Mouse (Mus musculus) midbrain, embryonic 14.5 days (tissue): ENCODE data around the gene Smdt1. TPM values are rescaled to one million over a fixed set of nuclear protein-coding genes. Genes with fewer than 3 reads are reported as not detected.
"Not testable (repeated sequence)": the region's sequence is repeated elsewhere in the genome, so short reads cannot be mapped to it uniquely, and the experiment has no call there.

Source experiments
- ATAC-seq: fragments of 200-750 bp; cut with Nextera tagmentation; 2 replicates; pipeline ENCODE4 v1.8.0; 2017; ENCODE audit warnings: moderate number of reproducible peaks, moderate library complexity; ENCODE audit not compliant: low FRiP score, low TSS enrichment
- DNase-seq: peaks from one replicate; pipeline ENCODE4 v3.0.0-alpha.2; 2015
- H3K27ac ChIP-seq: fragments of 300-500 bp; sonication (generic); replicated peaks from 2 replicates; pipeline ENCODE4 v1.5.1; 2014; ENCODE audit warnings: mild to moderate bottlenecking, low read depth, low read length, moderate library complexity
- H3K27me3 ChIP-seq: fragments of 300-500 bp; sonication (generic); 2 replicates; pipeline ENCODE4 v1.6.1; 2014; ENCODE audit warnings: low read length, control low read depth, mixed read lengths; ENCODE audit not compliant: control insufficient read depth, insufficient read depth
- H3K36me3 ChIP-seq: fragments of 300-500 bp; sonication (generic); 2 replicates; pipeline ENCODE4 v1.6.1; 2014; ENCODE audit warnings: low read length, control low read depth; ENCODE audit not compliant: control insufficient read depth, insufficient read depth
- H3K4me1 ChIP-seq: fragments of 300-500 bp; sonication (generic); 2 replicates; pipeline ENCODE4 v1.6.1; 2014; ENCODE audit warnings: mild to moderate bottlenecking, antibody characterized with exemption, low read length, control low read depth; ENCODE audit not compliant: control insufficient read depth, insufficient read depth
- H3K4me2 ChIP-seq: fragments of 300-500 bp; sonication (generic); 2 replicates; pipeline ENCODE4 v1.6.1; 2014; ENCODE audit warnings: mild to moderate bottlenecking, low read length, moderate library complexity
- H3K4me3 ChIP-seq: fragments of 300-500 bp; sonication (generic); replicated peaks from 2 replicates; pipeline ENCODE4 v1.5.1; 2014; ENCODE audit warnings: low read depth, low read length
- H3K9ac ChIP-seq: fragments of 300-500 bp; sonication (generic); replicated peaks from 2 replicates; pipeline ENCODE4 v1.6.1; 2014; ENCODE audit warnings: mild to moderate bottlenecking, low read length, moderate library complexity
- H3K9me3 ChIP-seq: fragments of 300-500 bp; sonication (generic); 2 replicates; pipeline ENCODE4 v1.6.1; 2016; ENCODE audit warnings: low read length, control low read depth, mixed read lengths; ENCODE audit not compliant: control insufficient read depth
- WGBS: fragments of 180-500 bp; shearing (Covaris S2); extraction: QIAGEN DNeasy Blood & Tissue Kit; methylation state at CpG from one replicate; pipeline ENCODE4 v1.1.7; 2014; 5-methylcytosine and 5-hydroxymethylcytosine counted together
- polyA plus RNA-seq: library from polyadenylated mRNA; unstranded; fragments of >200 nt; fragmentation: Nextera tagmentation; extraction: Ambion mirVana; gene quantifications from 2 replicates; pipeline ENCODE4 v1.2.1, GENCODE M21; 2014

Gene Smdt1
- polyA plus RNA-seq, 1 experiment from 2014 or later: 286 TPM

- Histone ChIP-seq H3K27ac (no peak overlapping the region), H3K4me3 (peak overlapping the region; percentile 21), H3K4me1 (peaks cover 8% of the 10 kb centered on the region), H3K27me3 (no peaks in the 10 kb centered on the region), H3K9ac (no peak overlapping the region), H3K9me3 (no peaks in the 10 kb centered on the region), H3K4me2 (peak overlapping the region; percentile 54), H3K36me3 (no peaks in the 10 kb centered on the region)
- peak; percentile 40; the same call in 1 of the 2 replicates for ATAC-seq
- 22% methylated on average over 7 of the region's 7 CpGs for WGBS
- no peak for DNase-seq
Observed at GRCm38 (mm10) chr15:82379511-82379870, 40.7 kb downstream of the Smdt1 start.

- Histone ChIP-seq H3K4me1 (peaks cover 8% of the 10 kb centered on the region), H3K27me3 (no peaks in the 10 kb centered on the region), H3K4me3 (peak within 1 kb of the TSS; percentile 29), H3K9ac (peak within 1 kb of the TSS; percentile 40; the same call in 1 of the 2 replicates), H3K27ac (no peak within 1 kb of the TSS), H3K4me2 (peak within 1 kb of the TSS; percentile 54), H3K36me3 (no peaks in the 10 kb centered on the region), H3K9me3 (no peaks in the 10 kb centered on the region)
- DNase-seq (peak; percentile 49), ATAC-seq (peak; percentile 55)
- WGBS: under 1% methylated on average over 19 of the region's 24 CpGs
Observed at GRCm38 (mm10) chr15:82379871-82380713, 41.3 kb downstream of the Smdt1 start, which contains the start of gene Cyp2d22. Gene Cyp2d22, minus strand, starts transcription at chr15:82380260.

GRCm38 (mm10) chr15:82380714-82381062 is 41.9 kb downstream of the Smdt1 start:
- Histone ChIP-seq H3K9me3 (no peaks in the 10 kb centered on the region), H3K4me1 (peaks cover 8% of the 10 kb centered on the region), H3K27ac (no peak overlapping the region), H3K4me2 (peak overlapping the region; percentile 54), H3K36me3 (no peaks in the 10 kb centered on the region), H3K27me3 (no peaks in the 10 kb centered on the region), H3K4me3 (peak overlapping the region; percentile 29), H3K9ac (peak overlapping the region; percentile 40; the same call in 1 of the 2 replicates)
- WGBS: 33% methylated on average over 7 of the region's 7 CpGs
- ATAC-seq (no peak), DNase-seq (peak; percentile 11)

GRCm38 (mm10) chr15:82382441-82382840 is 43.7 kb downstream of the Smdt1 start:
- no peak for DNase-seq
- H3K27ac ChIP-seq: no peak overlapping the region
- H3K36me3 ChIP-seq: no peaks in the 10 kb centered on the region
- no peak overlapping the region for H3K9ac ChIP-seq
- no peaks in the 10 kb centered on the region for H3K9me3 ChIP-seq
- H3K27me3 ChIP-seq: no peaks in the 10 kb centered on the region
- H3K4me3 ChIP-seq: no peak overlapping the region
- H3K4me1 ChIP-seq: peaks cover 8% of the 10 kb centered on the region
- ATAC-seq: no peak
- 90% methylated on average over 2 of the region's 2 CpGs for WGBS
- no peak overlapping the region for H3K4me2 ChIP-seq

DNA sequence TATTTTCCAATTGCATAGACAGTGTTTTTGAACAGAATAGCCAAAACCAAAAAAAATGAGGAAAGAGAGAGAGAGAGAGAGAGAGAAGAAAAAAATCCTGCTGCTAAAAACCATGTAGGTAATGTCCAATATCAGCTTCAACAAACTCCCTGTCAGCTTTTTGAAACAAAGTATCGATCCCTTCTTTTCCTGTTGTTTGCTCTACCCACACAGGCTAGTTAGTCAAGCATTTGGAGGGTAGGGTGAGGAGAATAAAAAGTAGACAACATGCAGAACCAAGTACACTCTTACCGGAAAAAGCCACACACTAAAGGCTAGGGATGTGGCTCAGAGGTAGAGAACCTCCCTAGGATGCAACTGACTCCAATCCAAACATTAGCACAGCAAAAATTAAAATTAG is 47.0 kb downstream of the Smdt1 start:
- Histone ChIP-seq H3K4me2 (no peak overlapping the region), H3K36me3 (no peaks in the 10 kb centered on the region), H3K4me1 (peaks cover 4% of the 10 kb centered on the region), H3K9ac (no peak overlapping the region), H3K4me3 (no peak overlapping the region), H3K27me3 (no peaks in the 10 kb centered on the region), H3K9me3 (no peaks in the 10 kb centered on the region), H3K27ac (no peak overlapping the region)
- DNase-seq: no peak
- WGBS: 95% methylated on average over 2 of the region's 2 CpGs
- ATAC-seq: no peak

DNA sequence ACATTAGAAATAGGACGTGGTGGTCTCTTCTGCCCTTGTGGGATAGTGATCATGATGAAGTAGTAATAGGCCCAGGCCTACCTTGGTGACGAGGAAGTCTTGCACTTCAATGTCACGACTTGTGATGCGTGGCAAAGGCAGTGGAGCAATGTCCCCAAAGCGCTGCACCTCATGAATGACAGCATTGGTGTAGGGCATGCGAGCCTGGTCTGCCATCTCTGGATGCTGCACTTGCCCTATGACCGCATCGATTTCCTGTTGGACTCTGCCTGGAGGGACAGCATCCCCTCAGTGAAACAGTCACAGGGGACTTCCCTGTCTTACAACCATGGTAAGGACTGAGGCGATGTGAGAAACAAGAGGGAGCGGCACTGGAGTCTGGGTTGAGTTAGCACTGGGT is 51.2 kb downstream of the Smdt1 start:
- DNase-seq, H3K36me3 ChIP-seq, H3K4me1 ChIP-seq, ATAC-seq, H3K4me2 ChIP-seq, H3K27me3 ChIP-seq, H3K4me3 ChIP-seq, H3K9ac ChIP-seq, H3K27ac ChIP-seq, H3K9me3 ChIP-seq: not testable (repeated sequence)
- WGBS: 94% methylated on average over 10 of the region's 10 CpGs

DNA sequence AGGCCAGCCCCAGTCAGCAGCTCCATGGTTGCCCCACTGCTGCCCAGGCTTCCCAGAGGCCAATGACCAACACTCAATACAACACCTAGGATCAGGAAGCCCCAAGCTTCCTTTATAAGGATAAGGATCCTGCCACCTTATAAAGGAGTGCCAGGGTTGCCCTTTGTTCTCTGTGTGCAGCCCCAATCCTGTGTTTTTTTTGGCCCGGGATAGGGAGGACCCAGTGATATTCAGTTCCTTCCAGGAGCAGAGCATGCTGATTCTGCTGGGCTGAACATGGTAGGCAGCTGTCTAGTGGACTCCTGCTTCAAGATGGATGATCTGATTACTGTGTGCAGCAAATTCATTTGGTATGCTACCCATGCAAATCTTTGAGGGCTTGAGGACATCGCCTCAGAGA is 55.2 kb downstream of the Smdt1 start, which contains the start of gene Cyp2d11:
Cyp2d11 (minus strand) TSS at position 101 of the 400 bp plus-strand sequence.
- not testable (repeated sequence) for H3K9me3 ChIP-seq, DNase-seq, H3K4me1 ChIP-seq, H3K27me3 ChIP-seq, H3K36me3 ChIP-seq, H3K4me3 ChIP-seq, ATAC-seq, H3K4me2 ChIP-seq, H3K9ac ChIP-seq, H3K27ac ChIP-seq
- WGBS: 91% methylated on average over 2 of the region's 2 CpGs

DNA sequence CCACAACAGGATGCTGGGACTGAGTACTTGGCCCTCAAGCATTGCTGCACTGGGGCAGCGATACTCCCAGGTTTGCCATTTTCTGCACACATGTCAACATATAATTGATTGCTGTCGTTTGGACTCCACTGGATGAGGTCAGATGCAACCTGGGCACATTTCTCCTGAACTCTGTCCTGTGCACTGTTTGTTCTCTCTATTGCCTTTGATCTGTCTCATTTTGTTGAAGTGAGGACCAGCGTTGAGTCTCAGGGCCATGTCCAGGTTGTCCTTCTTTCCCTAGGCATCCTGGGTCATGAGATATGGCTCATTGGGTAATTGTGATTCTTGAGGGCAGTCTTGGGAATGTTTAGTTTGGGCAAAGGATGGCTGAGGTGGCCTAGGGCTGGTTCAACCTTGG is 57.2 kb downstream of the Smdt1 start:
- not testable (repeated sequence) for ATAC-seq, DNase-seq, H3K9me3 ChIP-seq, H3K36me3 ChIP-seq, H3K27ac ChIP-seq, H3K4me1 ChIP-seq, H3K4me3 ChIP-seq, H3K9ac ChIP-seq, H3K4me2 ChIP-seq, H3K27me3 ChIP-seq
- WGBS: 88% methylated on average over 3 of the region's 3 CpGs
